Comparison of ENCODE assay signal across 17 mouse cellular contexts in genomic region chr4:148315377-148316175, GRCm38 (mm10). TPM values are rescaled to one million over a fixed set of nuclear protein-coding genes. Genes with fewer than 3 reads are reported as not detected.
DNase-seq lines count a peak whose midpoint lies in the region; ATAC-seq and TF ChIP-seq lines count a peak whose summit lies in the region.
"Had no signal": no experiment of that assay in that cellular context is flagged by ENCODE, and none has a peak within 500 bp of the region (broad histone marks: within the 10 kb centered on the region; RNA-seq: fewer than 3 reads in every experiment).

No protein-coding gene starts in this region.

- no peak for ATAC-seq in forebrain, embryonic 13.5 days
- ATAC-seq in forebrain, embryonic 11.5 days (replicated peaks; ENCODE audit: low FRiP score), result no peak
- no peak for ATAC-seq in midbrain, postnatal 0 days (ENCODE audit: low FRiP score)
- no peak for ATAC-seq in midbrain, embryonic 11.5 days (ENCODE audit: low FRiP score)
- 0 out of 2 replicates have a peak, but pooled peaks have one; percentile 26 for ATAC-seq in megakaryocyte-erythroid progenitor cell, adult 5-6 weeks (replicated peaks; ENCODE audit: low FRiP score, low TSS enrichment, poor library complexity, severe bottlenecking)

- 80% methylated on average over 16 of the region's 16 CpGs for WGBS in forebrain, embryonic 13.5 days
- 84% methylated on average over 16 of the region's 16 CpGs for WGBS in forebrain, embryonic 11.5 days
- WGBS in midbrain, postnatal 0 days, result 69% methylated on average over 16 of the region's 16 CpGs
- 83% methylated on average over 16 of the region's 16 CpGs for WGBS in midbrain, embryonic 11.5 days

- DNase-seq in forebrain, embryonic 11.5 days (ENCODE audit: low spot score), result no peak
- peak; percentile 47 for DNase-seq in midbrain, postnatal 0 days (ENCODE audit: low spot score)
- DNase-seq in midbrain, embryonic 11.5 days (ENCODE audit: low spot score, missing footprints), result no peak
- DNase-seq in adrenal gland, postnatal 36 days, result peak; percentile 75 to 88
- no peak for DNase-seq in kidney, postnatal 14 days
- DNase-seq in yolk sac, embryonic 10.5 days (ENCODE audit: low spot score), result no peak
- DNase-seq: gastrocnemius, postnatal 10 days; lung, adult 2 months; right cerebral cortex, postnatal 4 days had no signal

- H3K36me3 ChIP-seq in forebrain, embryonic 13.5 days (ENCODE audit: poor library complexity, severe bottlenecking), result no peaks in the 10 kb centered on the region
- H3K36me3 ChIP-seq in forebrain, embryonic 11.5 days (ENCODE audit: control insufficient read depth, insufficient read depth, low read length), result no peaks in the 10 kb centered on the region
- no peaks in the 10 kb centered on the region for H3K36me3 ChIP-seq in midbrain, postnatal 0 days (ENCODE audit: insufficient read depth, low read length)
- no peaks in the 10 kb centered on the region for H3K36me3 ChIP-seq in midbrain, embryonic 11.5 days (ENCODE audit: control insufficient read depth, insufficient read depth, low read length)
- H3K36me3 ChIP-seq: forebrain, embryonic 12.5 days; limb, embryonic 10.5 days; neural tube, embryonic 12.5 days had no signal

- no peak for TF ChIP-seq CTCF in midbrain, postnatal 0 days (IDR thresholded peaks at IDR 0.05)

- H3K4me2 ChIP-seq in forebrain, embryonic 13.5 days, result no peak overlapping the region
- no peak overlapping the region for H3K4me2 ChIP-seq in forebrain, embryonic 11.5 days (ENCODE audit: low read depth, low read length, severe bottlenecking)
- no peak overlapping the region for H3K4me2 ChIP-seq in midbrain, postnatal 0 days (ENCODE audit: low read depth, low read length, poor library complexity, severe bottlenecking)
- H3K4me2 ChIP-seq in midbrain, embryonic 11.5 days, result no peak overlapping the region
- H3K4me2 ChIP-seq: forebrain, embryonic 12.5 days; liver, embryonic 11.5 days; neural tube, embryonic 12.5 days had no signal

- no peak overlapping the region for H3K4me3 ChIP-seq in forebrain, embryonic 13.5 days
- no peak overlapping the region for H3K4me3 ChIP-seq in forebrain, embryonic 11.5 days (ENCODE audit: low read depth, low read length)
- no peak overlapping the region for H3K4me3 ChIP-seq in midbrain, postnatal 0 days (ENCODE audit: low read depth, low read length)
- no peak overlapping the region for H3K4me3 ChIP-seq in midbrain, embryonic 11.5 days (ENCODE audit: low read depth, low read length)
- H3K4me3 ChIP-seq: forebrain, embryonic 12.5 days; limb, embryonic 10.5 days; neural tube, embryonic 12.5 days had no signal

- H3K27me3 ChIP-seq in forebrain, embryonic 13.5 days, result peaks cover 2% of the 10 kb centered on the region; the same call in 1 of the 2 replicates
- no peaks in the 10 kb centered on the region for H3K27me3 ChIP-seq in forebrain, embryonic 11.5 days (ENCODE audit: control insufficient read depth, insufficient read depth, low read length)
- H3K27me3 ChIP-seq in midbrain, postnatal 0 days (ENCODE audit: insufficient read depth, low read length), result 0 out of 2 replicates have a peak, but pooled peaks cover 3% of the 10 kb centered on the region
- H3K27me3 ChIP-seq in midbrain, embryonic 11.5 days (ENCODE audit: control insufficient read depth, insufficient read depth, low read length), result no peaks in the 10 kb centered on the region
- H3K27me3 ChIP-seq: neural tube, embryonic 12.5 days had no signal

- H3K9ac ChIP-seq in forebrain, embryonic 13.5 days, result no peak overlapping the region
- H3K9ac ChIP-seq in forebrain, embryonic 11.5 days (ENCODE audit: low read length), result no peak overlapping the region
- no peak overlapping the region for H3K9ac ChIP-seq in midbrain, postnatal 0 days (replicated peaks; ENCODE audit: low read length, poor library complexity, severe bottlenecking)
- H3K9ac ChIP-seq in midbrain, embryonic 11.5 days (ENCODE audit: low read length), result no peak overlapping the region
- H3K9ac ChIP-seq: forebrain, embryonic 12.5 days; neural tube, embryonic 12.5 days had no signal

- 0 out of 2 replicates have a peak overlapping the region, but pooled peaks have one; percentile 58 for H3K27ac ChIP-seq in forebrain, embryonic 13.5 days
- H3K27ac ChIP-seq in forebrain, embryonic 11.5 days (ENCODE audit: low read depth, low read length), result no peak overlapping the region
- H3K27ac ChIP-seq in midbrain, postnatal 0 days (ENCODE audit: low read depth, low read length), result no peak overlapping the region
- no peak overlapping the region for H3K27ac ChIP-seq in midbrain, embryonic 11.5 days (ENCODE audit: low read depth, low read length)
- H3K27ac ChIP-seq: forebrain, embryonic 12.5 days; limb, embryonic 10.5 days; macrophage; neural tube, embryonic 12.5 days had no signal

- H3K4me1 ChIP-seq in forebrain, embryonic 13.5 days, result peaks cover 34% of the 10 kb centered on the region
- H3K4me1 ChIP-seq in forebrain, embryonic 11.5 days (replicated peaks; ENCODE audit: control insufficient read depth, insufficient read depth, low read length), result no peaks in the 10 kb centered on the region
- peaks cover 12% of the 10 kb centered on the region; the same call in 1 of the 2 replicates for H3K4me1 ChIP-seq in midbrain, postnatal 0 days (ENCODE audit: insufficient read depth, low read length)
- peaks cover 4% of the 10 kb centered on the region for H3K4me1 ChIP-seq in midbrain, embryonic 11.5 days (ENCODE audit: control insufficient read depth, insufficient read depth, low read length)

- no peaks in the 10 kb centered on the region for H3K9me3 ChIP-seq in forebrain, embryonic 13.5 days (replicated peaks)
- no peaks in the 10 kb centered on the region for H3K9me3 ChIP-seq in forebrain, embryonic 11.5 days (ENCODE audit: control insufficient read depth, low read length)
- no peaks in the 10 kb centered on the region for H3K9me3 ChIP-seq in midbrain, postnatal 0 days (ENCODE audit: low read length)
- H3K9me3 ChIP-seq in midbrain, embryonic 11.5 days (ENCODE audit: control insufficient read depth, low read length), result no peaks in the 10 kb centered on the region
- H3K9me3 ChIP-seq: forebrain, embryonic 12.5 days; limb, embryonic 10.5 days; neural tube, embryonic 12.5 days had no signal

RNA-seq across cellular contexts. Expression of gene Disp3, which starts 27.8 kb away (rescaled TPM):
- polyA plus RNA-seq in forebrain, embryonic 13.5 days (2015; fragmentation: Nextera tagmentation; extraction: Ambion mirVana), result 6.3 and 6.5 TPM in 2 replicates
- polyA plus RNA-seq in forebrain, embryonic 11.5 days (2014; fragmentation: Nextera tagmentation; extraction: Ambion mirVana), result 2.3 and 3.0 TPM in 2 replicates
- total RNA-seq in midbrain, postnatal 0 days (2014; rRNA removed), result 19.7 and 25.1 TPM in 2 replicates
- 6.8 and 7.8 TPM in 2 replicates for polyA plus RNA-seq in midbrain, postnatal 0 days (2015; fragmentation: Nextera tagmentation; extraction: Ambion mirVana)
- polyA plus RNA-seq in midbrain, embryonic 11.5 days (2014; fragmentation: Nextera tagmentation; extraction: Ambion mirVana), result 2.5 and 2.9 TPM in 2 replicates
- under 1 TPM; 0.13 to 0.63 TPM for total RNA-seq in adrenal gland, postnatal 36 days (2021)
- not detected in 2 replicates for total RNA-seq in megakaryocyte-erythroid progenitor cell, adult 5-6 weeks (2014; fragmentation: Nextera tagmentation)
- not detected in 2 replicates for total RNA-seq in megakaryocyte-erythroid progenitor cell, adult 5-6 weeks (2017)
- total RNA-seq: CH12.LX had no signal
- polyA plus RNA-seq: liver, embryonic 11.5 days; lung, adult 2 months; macrophage had no signal

Comparison
In these comparisons a context has a peak if more than half of its experiments do, and no peak if none do; other contexts are left out.
1. DNase-seq: peak in midbrain, postnatal 0 days (single experiment) and adrenal gland, postnatal 36 days (2 of 2); none in forebrain, embryonic 11.5 days (single experiment), midbrain, embryonic 11.5 days (single experiment), kidney, postnatal 14 days (single experiment) and yolk sac, embryonic 10.5 days (single experiment).